Mouse (Mus musculus) macrophage (primary cell): Measurements from ENCODE around the gene Nhsl2. TPM values are rescaled to one million over a fixed set of nuclear protein-coding genes. Genes with fewer than 3 reads are reported as not detected.
A peak's percentile ranks its signal among the peaks of the same experiment; 100 is the strongest.

Experiments used
- H3K27ac ChIP-seq: fragments of 350-480 bp; formaldehyde crosslinking; 2 replicates; pipeline ENCODE4 v1.9.0; 2021
- H3K36me3 ChIP-seq: fragments of 350-480 bp; formaldehyde crosslinking; 2 replicates; pipeline ENCODE4 v1.9.0; 2021; ENCODE audit errors: inconsistent target
- H3K4me3 ChIP-seq: fragments of 350-480 bp; formaldehyde crosslinking; 2 replicates; pipeline ENCODE4 v1.9.0; 2021; ENCODE audit errors: inconsistent target
- H3K79me2 ChIP-seq: fragments of 350-480 bp; formaldehyde crosslinking; 2 replicates; pipeline ENCODE4 v1.9.0; 2021; ENCODE audit errors: inconsistent target
- WGBS: methylation state at CpG from one replicate; pipeline ENCODE4 v1.1.7; 2026; ENCODE audit warnings: inconsistent platforms; ENCODE audit not compliant: missing documents; 5-methylcytosine and 5-hydroxymethylcytosine counted together
- polyA plus RNA-seq: library from polyadenylated mRNA; stranded (reverse); fragments of 250-400 nt; gene quantifications from 3 replicates; pipeline ENCODE4 v1.2.4, GENCODE M21; 2018; ENCODE audit warnings: inconsistent platforms

Gene Nhsl2
- polyA plus RNA-seq, 1 experiment from 2014 or later: 1.6 TPM

- H3K79me2 ChIP-seq: no peaks in the 10 kb centered on the region
- H3K4me3 ChIP-seq: no peak overlapping the region
- whole genome bisulfite sequencing: 36% methylated on average over 2 of the region's 2 CpGs
- no peak overlapping the region for H3K27ac ChIP-seq
- no peaks in the 10 kb centered on the region for H3K36me3 ChIP-seq
These were observed 132.3 kb downstream of the Nhsl2 start for GRCm38 (mm10) chrX:101981450-101981849.

DNA sequence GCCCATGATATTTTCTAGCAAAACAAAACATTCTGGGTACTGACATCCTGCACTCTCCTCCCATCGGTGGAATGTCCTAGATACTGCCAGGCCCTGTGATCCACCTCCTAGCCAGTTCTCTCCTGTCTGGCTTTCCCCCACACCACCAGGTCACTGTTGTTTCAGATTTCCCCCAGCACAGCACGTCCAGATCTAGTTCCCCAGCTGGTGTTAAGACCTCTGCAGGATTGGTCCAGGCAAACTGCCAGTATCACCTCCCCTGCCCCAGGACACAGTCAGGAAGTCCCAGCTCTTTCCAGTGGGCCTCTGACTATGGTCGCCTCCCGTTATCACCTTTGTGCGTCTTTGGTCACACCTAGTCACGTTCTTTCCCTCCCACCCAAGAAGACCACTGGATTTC lies 134.5 kb downstream of the Nhsl2 start:
- H3K79me2 ChIP-seq: no peaks in the 10 kb centered on the region
- no peak overlapping the region for H3K27ac ChIP-seq
- H3K4me3 ChIP-seq: no peak overlapping the region
- WGBS: 64% methylated on average over 6 of the region's 6 CpGs
- H3K36me3 ChIP-seq: no peaks in the 10 kb centered on the region

DNA sequence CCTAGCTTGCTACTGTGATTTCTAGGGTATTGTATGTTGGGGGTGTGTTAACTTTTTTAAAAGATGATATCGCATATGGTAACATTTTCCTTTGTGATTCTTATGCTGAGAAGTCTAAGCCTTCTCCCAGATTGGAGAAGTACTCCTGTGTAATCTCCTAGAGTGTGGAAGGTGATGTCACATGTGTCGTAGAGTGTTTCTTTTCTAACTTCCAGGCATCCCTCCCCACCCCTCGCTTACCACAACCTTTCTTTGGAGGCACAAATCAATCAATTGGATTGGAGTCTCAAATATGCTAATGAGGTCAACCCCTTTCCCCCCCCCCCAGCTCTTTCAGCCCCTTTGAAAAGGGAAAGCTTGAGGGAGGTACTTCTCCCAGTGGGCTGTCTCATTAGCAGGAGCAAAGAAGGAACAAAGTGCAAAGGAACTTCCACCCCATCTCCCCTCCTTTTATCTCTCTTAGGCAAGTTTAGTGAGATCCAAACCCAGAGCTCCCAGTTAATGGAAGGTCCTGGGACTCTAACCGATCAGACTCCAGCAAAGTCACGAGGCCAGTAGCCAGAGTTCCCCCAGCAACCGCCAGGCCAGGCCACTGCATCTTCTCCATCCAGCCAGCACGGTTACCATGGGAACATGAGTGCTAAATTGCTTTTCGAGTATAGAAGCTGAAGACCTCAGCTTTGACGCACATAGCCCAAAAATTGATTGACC lies 137.6 kb downstream of the Nhsl2 start:
- Histone ChIP-seq H3K27ac (no peak overlapping the region), H3K36me3 (no peaks in the 10 kb centered on the region), H3K4me3 (no peak overlapping the region), H3K79me2 (no peaks in the 10 kb centered on the region)
- WGBS: 84% methylated on average over 9 of the region's 9 CpGs

DNA sequence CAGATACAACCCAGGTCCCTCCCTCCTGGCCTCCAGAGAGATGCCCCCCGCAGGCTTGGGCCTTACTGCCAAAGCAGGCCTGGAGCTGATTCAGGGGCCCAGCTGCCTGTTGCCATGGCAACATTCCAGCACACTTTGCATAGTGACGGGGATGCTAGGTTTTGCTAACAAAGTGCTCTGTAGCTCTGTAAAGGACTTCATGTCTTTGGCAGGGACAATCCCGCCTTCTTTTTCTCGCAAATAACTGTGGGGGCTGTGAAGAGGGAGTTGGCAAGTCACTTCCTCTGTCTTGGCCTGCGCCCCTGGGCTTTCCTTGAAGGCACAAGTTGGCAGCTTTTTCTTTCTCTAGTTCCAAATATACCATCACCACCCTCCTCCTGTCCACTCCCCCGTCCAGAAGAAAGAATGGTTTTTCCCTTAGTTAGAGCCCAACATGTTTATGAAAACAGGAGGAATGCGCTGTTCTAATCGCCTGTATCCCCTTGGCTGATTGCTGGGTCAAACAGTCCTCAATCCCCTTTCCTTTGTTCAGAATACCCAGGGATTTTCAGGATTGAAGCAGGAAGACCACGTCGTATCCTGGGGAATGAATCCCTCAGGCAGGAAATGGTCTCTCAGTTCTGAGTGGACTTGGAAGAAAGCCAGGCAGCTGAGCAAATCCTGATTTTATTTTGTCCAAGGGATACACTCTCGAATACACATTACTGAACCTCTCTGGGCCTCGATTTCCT lies 144.8 kb downstream of the Nhsl2 start:
- 72% methylated on average over 12 of the region's 12 CpGs for WGBS
- H3K4me3 ChIP-seq: no peak overlapping the region
- no peaks in the 10 kb centered on the region for H3K36me3 ChIP-seq
- H3K79me2 ChIP-seq: no peaks in the 10 kb centered on the region
- H3K27ac ChIP-seq: no peak overlapping the region

- 100% methylated on average over 2 of the region's 2 CpGs for WGBS
- Histone ChIP-seq H3K27ac (no peak overlapping the region), H3K36me3 (no peaks in the 10 kb centered on the region), H3K79me2 (no peaks in the 10 kb centered on the region), H3K4me3 (no peak overlapping the region)
These were observed 147.5 kb downstream of the Nhsl2 start for GRCm38 (mm10) chrX:101996726-101997125.

DNA sequence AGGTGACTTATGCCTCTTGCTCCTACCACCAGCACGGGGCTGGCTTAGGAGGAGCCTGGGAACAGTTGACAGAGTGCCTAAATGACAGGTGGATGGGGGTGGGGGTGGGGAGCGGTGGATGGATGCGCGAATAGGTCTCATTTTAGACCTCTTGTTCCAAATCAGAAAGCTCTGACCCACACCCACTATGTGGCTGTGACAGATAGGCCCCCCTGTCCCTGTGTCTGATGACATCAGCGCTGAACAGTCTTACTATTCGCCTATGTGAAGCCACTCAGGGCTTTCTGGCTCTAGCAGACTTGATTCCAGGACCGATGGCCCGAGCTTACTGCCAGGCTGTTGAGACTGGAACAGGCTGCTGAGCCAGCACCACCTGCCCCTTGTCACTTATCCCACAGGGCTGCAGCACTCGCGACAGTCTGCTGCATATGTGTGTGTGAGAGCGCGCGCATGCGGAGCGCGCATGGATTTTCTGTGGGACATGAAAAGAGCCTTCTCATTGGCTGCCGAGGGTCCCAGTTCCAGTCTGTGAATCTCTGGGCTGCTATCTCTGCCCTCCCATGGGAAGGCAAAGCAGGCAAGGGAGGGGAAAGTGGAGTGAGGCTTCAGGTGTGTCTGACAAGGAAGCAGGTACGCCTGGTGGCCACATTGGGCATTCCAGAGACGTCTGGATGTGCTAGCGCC lies 154.6 kb downstream of the Nhsl2 start:
- Histone ChIP-seq H3K79me2 (no peaks in the 10 kb centered on the region), H3K36me3 (no peaks in the 10 kb centered on the region), H3K4me3 (no peak overlapping the region), H3K27ac (no peak overlapping the region)
- WGBS: 44% methylated on average over 20 of the region's 20 CpGs

- Histone ChIP-seq H3K79me2 (no peaks in the 10 kb centered on the region), H3K36me3 (no peaks in the 10 kb centered on the region), H3K4me3 (no peak overlapping the region), H3K27ac (no peak overlapping the region)
- 26% methylated on average over 6 of the region's 7 CpGs for WGBS
These were observed 155.2 kb downstream of the Nhsl2 start for GRCm38 (mm10) chrX:102004370-102004769.

DNA sequence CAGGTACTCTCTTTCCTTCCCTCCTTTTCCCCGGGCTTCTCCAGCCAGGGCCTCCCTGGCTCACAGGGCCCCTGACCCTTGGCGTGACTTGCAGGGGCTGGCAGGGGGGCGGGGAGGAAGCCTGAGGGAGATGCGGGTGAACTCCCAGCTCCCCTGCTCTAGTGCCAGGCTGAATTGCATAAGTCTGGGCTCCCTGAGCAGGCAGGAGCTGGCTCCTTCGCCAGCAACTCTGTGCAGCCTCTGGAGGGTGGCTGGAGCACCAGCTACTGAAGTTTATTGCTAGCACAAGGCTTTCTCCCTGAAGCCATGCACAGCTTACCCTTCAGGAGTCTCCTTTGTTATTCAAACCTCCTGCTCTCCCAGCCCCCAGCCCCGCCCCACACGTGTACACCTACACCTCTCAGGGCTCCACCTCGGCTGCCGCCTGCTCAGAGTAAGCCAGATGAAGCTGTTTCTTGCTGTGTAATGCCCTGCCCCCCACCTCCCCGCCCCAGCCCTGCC lies 156.0 kb downstream of the Nhsl2 start:
- H3K4me3 ChIP-seq: no peak overlapping the region
- H3K27ac ChIP-seq: no peak overlapping the region
- 40% methylated on average over 7 of the region's 10 CpGs for WGBS
- H3K36me3 ChIP-seq: no peaks in the 10 kb centered on the region
- H3K79me2 ChIP-seq: no peaks in the 10 kb centered on the region

DNA sequence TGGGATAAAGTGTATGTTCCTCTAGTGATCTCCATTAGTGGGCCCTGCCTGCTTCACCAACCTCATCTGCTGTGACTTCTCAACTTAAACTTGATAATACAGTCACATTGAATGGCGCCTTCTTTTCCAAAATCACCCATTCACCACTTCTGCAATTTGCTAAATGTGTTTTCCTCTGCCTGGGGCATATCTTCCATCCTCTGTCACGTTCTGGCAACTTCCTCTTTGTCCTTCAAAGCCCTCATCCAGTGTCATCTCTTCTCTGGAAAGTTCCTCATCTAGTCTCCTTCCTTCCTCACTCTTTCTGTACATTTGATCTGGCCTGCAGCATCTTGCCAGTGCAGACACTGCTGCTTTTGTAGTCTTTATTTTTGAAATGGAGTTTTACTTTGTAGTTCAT lies 158.8 kb downstream of the Nhsl2 start:
- H3K79me2 ChIP-seq: no peaks in the 10 kb centered on the region
- no peak overlapping the region for H3K4me3 ChIP-seq
- 5% methylated on average over 2 of the region's 2 CpGs for WGBS
- peak overlapping the region; percentile 42 for H3K27ac ChIP-seq
- no peaks in the 10 kb centered on the region for H3K36me3 ChIP-seq

GRCm38 (mm10) chrX:102017213-102017923 lies 168.2 kb downstream of the Nhsl2 start:
- no peaks in the 10 kb centered on the region for H3K36me3 ChIP-seq
- H3K4me3 ChIP-seq: peak overlapping the region; percentile 9
- peak overlapping the region; percentile 47 for H3K27ac ChIP-seq
- no peaks in the 10 kb centered on the region; the same call in 1 of the 2 replicates for H3K79me2 ChIP-seq
- WGBS: 47% methylated on average over 9 of the region's 9 CpGs

- Histone ChIP-seq H3K4me3 (peak overlapping the region; percentile 3; the same call in 1 of the 2 replicates), H3K36me3 (no peaks in the 10 kb centered on the region), H3K27ac (no peak overlapping the region), H3K79me2 (no peaks in the 10 kb centered on the region; the same call in 1 of the 2 replicates)
- WGBS: 81% methylated on average over 3 of the region's 3 CpGs
These were observed 169.7 kb downstream of the Nhsl2 start for GRCm38 (mm10) chrX:102018890-102019289.

DNA sequence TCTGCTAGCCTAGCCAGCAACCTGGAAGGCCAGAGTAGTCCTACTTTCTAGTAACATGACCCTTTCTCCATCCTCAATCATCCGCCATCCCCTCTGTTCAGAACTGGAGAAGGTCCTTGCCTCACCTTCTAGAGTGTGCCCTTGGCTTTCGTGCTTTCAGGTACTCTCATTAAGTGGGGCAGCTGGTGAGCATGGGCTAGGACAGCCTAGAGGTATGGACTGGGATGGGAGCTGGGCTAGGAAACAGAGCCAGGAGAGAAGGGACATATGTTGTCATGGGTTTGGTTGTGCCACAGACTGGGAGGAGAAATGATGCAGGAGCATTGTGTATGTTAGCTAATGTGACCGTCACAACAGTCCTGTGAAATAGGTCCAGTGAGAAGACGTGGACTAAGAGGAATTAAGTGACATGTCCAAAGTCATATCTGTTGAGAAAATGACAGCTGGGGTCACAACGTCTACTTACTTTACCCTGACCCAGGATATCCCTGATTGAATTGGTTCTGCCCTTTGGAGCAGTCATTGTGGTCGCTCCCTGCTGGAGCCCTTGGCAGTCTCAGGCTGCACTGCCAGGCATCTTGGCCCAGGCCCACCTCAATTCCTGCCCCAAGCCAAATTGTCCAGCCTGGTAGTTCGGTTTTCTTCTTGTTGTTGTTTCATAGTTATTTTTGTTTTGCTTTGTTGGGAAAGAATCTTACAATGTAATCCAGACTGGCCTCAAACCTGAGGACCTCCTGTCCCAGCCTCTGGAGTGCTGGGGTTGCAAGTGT lies 170.5 kb downstream of the Nhsl2 start:
- H3K27ac ChIP-seq: no peak overlapping the region
- H3K79me2 ChIP-seq: no peaks in the 10 kb centered on the region; the same call in 1 of the 2 replicates
- no peaks in the 10 kb centered on the region for H3K36me3 ChIP-seq
- 91% methylated on average over 7 of the region's 7 CpGs for WGBS
- no peak overlapping the region for H3K4me3 ChIP-seq

GRCm38 (mm10) chrX:102024976-102025375 lies 175.8 kb downstream of the Nhsl2 start:
- WGBS: 59% methylated on average over 3 of the region's 3 CpGs
- no peak overlapping the region for H3K4me3 ChIP-seq
- H3K36me3 ChIP-seq: no peaks in the 10 kb centered on the region
- H3K79me2 ChIP-seq: no peaks in the 10 kb centered on the region; the same call in 1 of the 2 replicates
- H3K27ac ChIP-seq: no peak overlapping the region

DNA sequence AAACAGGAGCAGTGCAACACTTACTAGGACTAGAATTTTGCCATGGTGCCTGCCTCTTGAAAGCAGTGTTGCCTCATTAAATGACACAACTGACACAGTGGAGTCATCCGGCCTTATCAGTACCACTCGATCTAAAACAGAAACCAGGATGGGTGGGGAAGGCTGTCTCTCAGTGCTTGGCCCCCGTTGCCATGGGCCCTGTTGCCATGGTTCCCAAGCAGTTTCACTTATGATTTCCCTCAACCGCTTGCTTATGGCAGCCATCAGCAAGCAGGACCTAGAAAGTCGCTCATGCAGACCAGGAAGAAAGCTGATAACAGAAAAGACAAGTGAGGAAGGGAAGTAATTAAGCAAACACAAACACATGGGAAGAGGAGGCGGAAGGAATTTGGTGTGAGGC lies 182.7 kb downstream of the Nhsl2 start:
- 38% methylated on average over 6 of the region's 6 CpGs for WGBS
- H3K4me3 ChIP-seq: no peak overlapping the region
- H3K36me3 ChIP-seq: no peaks in the 10 kb centered on the region
- H3K27ac ChIP-seq: no peak overlapping the region
- no peaks in the 10 kb centered on the region for H3K79me2 ChIP-seq
